Mouse (Mus musculus): ENCODE data around the gene Lrch3.
"Not testable (repeated sequence)": the region's sequence is repeated elsewhere in the genome, so short reads cannot be mapped to it uniquely, and the experiment has no call there.

Gene Lrch3

GRCm38 (mm10) chr16:32913937-32914881 is at the start of gene Lrch3:
Gene Lrch3 (plus strand): TSS chr16:32914100.
- peak; percentile 96 for DNase-seq (ENCODE audit: low spot score)

- no peak for DNase-seq (ENCODE audit: low spot score)
These were observed 48.5 kb upstream of the Lrch3 start for GRCm38 (mm10) chr16:32865401-32865800.

DNA sequence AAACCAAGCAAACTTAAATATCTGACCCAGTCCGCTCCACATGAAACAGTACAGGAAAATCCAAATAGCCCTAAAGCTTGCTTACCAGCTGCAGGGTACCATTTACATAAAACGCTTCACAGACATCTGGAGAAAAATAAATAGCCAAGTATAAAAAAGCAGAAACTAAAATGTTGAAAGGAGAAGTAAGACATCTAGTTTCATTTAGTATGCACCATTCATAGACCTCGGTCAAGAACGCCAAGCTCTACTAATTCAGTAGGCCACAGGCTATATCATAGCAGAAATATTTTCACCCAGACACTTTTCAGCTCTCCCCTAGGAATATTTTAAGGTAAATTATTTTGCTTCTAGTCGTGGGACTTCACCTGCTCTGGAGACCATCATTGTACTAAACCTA is 47.2 kb upstream of the Lrch3 start:
- DNase-seq (ENCODE audit: low spot score), result no peak

GRCm38 (mm10) chr16:32867919-32868552 is 45.9 kb upstream of the Lrch3 start:
- DNase-seq (ENCODE audit: low spot score), result peak; percentile 93

DNA sequence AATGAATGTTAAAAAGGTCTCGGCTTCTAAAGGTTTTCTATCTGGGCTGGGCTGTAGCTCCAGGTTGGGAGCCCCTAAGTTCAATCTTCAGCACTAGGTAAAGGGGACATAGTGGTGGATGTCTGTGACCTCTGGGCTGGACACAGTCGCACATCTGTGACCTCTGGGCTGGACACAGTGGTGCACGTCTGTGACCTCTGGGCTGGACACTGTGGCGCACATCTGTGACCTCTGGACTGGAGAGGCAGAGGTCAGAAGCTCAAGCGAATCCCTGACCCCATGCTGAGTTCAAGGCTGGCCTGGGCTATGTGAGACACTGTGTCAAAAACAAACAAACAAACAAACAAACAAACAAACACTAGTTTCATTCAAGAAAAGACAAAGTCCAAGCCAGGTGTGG is 43.7 kb upstream of the Lrch3 start:
- no peak for DNase-seq (ENCODE audit: low spot score)

GRCm38 (mm10) chr16:32873366-32873765 is 40.5 kb upstream of the Lrch3 start:
- DNase-seq (ENCODE audit: low spot score), result no peak

GRCm38 (mm10) chr16:32875281-32875680 is 38.6 kb upstream of the Lrch3 start:
- DNase-seq (ENCODE audit: low spot score), result not testable (repeated sequence)

DNA sequence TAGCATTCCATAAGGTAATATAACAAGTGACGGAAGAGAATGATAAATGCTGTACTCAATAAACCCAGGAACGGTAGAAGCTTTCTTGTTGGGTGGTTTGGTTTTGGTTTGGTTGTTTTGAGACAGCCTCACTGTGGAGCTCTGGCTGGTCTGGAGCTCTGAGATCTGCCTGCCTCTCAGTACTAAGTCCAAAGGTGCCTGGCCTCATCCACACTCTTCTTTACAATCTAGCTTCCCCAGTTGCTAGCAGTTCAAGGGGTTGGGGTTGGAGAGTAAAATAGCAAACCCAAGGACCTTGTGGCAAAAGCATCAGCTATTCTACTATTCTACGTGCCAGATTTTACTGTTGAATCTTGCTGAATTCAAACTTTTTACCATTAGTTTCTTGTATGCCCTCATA is 38.1 kb upstream of the Lrch3 start:
- DNase-seq (ENCODE audit: low spot score), result no peak

DNA sequence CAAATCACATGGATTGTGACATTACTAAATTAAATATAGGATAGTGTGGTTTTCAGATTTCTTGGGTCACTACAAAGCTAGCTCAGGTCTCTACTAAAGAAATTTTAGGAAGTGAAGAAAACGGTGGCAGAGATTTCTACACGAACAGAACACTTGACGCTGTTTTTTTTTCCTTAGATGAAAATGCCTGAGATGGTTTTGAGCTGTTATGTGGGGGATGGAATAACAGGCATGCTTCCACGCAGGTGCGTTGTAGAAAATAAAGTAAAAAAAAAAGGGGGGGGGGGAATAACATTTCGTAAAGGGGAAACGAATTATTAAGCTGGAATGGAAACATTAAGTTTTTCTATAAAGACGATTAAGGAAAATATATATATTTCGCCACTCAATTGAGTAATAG is 37.1 kb upstream of the Lrch3 start:
- no peak for DNase-seq (ENCODE audit: low spot score)

DNA sequence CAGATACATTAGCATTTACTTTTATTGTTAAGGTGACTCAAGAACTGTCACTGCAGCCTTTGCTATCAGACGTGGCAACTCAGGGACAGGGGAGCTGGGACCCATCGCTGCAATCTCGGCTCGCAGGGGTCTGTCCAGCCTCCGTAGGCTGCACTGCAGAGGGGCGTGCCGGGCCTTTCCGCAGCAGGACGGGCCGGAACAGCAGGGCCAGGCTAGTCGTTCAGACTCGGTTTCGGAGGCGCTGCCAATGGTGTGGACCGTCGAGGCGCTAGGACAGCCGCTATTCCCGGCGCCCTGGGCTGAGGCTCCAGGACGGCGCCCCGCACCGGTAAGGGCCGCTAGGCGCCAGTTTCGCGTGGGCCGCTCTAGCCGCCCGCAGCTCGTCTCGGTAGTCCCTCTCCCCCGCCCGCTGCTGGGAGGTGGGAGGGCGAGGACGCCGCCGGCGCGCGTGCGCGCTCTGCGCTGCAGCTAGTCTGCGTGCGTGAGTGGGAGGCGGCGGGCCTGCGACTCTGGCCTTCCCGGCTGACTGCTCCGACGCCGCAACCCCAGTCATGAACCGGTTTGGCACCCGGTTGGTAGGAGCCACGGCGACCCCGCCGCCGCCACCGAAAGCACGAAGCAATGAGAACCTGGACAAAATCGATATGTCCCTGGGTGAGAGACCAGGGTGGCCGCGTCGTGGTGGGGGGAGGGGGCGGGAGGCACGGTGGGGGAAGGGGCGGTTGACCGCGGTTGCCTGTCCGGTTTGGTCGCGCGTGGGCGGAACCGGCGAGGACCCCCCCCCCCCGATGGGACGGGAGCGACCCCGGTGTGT is 36.4 kb upstream of the Lrch3 start, which contains the start of the genes Fyttd1 and Rubcn:
TSS of gene Fyttd1 (plus strand) at position 158 of the 814 bp plus-strand sequence.
TSS of gene Rubcn (minus strand) at position 424 of the 814 bp plus-strand sequence.
- DNase-seq (ENCODE audit: low spot score), result peak; percentile 98

- DNase-seq (ENCODE audit: low spot score), result peak; percentile 56
These were observed 35.7 kb upstream of the Lrch3 start for GRCm38 (mm10) chr16:32878157-32878598.

GRCm38 (mm10) chr16:32878972-32879926 is 34.7 kb upstream of the Lrch3 start:
- peak; percentile 16 for DNase-seq (ENCODE audit: low spot score)

- no peak for DNase-seq (ENCODE audit: low spot score)
These were observed 32.4 kb upstream of the Lrch3 start for GRCm38 (mm10) chr16:32881538-32881937.

DNA sequence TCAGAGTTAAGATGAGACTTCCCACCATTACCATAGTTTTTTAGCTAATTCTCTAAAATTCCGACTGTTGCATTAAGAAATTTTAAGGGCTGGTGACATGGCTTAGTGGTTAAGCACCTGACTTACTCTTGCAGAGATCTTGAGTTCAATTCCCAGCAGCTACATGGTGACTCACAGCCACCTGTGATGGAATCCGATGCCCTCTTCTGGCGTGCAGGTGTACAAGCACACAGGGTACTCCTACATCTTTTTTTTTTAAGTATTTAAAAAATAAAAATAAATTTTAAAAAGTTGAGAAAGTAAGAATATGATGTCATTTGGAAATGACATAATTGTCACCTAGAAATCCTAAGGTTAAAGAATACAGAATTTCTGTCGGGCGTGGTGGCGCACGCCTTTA is 25.9 kb upstream of the Lrch3 start:
- DNase-seq (ENCODE audit: low spot score), result no peak

DNA sequence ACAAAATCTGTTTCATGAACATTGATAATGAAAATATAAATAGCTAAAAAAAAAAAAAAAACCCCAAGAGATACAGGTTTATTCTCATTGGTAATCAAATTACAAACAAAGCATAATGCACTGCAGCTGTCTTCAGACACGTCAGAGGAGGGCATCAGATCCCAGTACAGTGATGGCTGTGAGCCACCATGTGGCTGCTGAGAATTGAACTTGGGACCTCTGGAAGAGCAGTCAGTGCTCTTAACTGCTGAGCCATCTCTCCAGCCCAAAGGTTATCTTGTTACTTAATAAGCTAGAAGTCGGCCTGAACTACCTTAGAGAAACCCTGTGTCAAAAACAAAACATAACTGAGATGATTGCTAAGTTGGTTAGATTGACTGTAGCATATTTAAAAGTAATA is 24.0 kb upstream of the Lrch3 start:
- no peak for DNase-seq (ENCODE audit: low spot score)

DNA sequence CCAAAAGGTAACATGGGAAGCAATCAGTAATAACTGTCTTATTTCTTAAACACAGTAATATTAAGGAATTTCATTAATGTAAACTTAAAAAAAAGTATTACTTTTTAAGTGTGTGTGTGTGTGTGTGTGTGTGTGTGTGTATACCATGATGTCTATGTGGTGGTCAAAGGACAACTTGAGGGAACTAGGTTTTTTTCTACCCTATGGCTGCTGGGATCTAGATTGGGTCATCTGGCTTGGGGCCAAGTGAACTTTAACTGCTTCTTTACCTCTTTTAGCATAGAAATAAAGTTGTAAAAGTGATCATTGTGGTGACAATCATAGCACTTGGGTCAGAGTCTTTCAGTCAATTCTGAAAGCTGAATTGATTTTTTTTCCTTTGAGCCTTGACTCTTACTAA is 17.8 kb upstream of the Lrch3 start:
- DNase-seq (ENCODE audit: low spot score), result no peak

GRCm38 (mm10) chr16:32901360-32902050 is 12.4 kb upstream of the Lrch3 start:
- no peak for DNase-seq (ENCODE audit: low spot score)

DNA sequence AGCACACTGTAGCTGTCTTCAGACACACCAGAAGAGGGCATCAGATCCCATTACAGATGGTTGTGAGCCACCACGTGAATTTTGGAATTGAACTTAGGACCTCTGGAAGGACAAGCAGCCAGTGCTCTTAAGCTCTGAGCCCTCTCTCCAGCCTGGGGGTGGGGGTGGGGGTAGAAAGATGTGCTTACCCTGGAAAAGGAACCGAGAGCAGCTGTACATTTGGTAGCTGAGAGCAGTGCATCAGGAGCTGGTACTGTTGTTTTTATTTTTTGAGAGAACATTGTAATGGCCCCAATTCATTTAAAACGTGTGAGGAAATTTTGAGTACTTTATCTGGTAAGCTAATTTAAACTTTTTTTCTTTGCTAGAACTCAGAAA is 11.9 kb upstream of the Lrch3 start:
- no peak for DNase-seq (ENCODE audit: low spot score)

DNA sequence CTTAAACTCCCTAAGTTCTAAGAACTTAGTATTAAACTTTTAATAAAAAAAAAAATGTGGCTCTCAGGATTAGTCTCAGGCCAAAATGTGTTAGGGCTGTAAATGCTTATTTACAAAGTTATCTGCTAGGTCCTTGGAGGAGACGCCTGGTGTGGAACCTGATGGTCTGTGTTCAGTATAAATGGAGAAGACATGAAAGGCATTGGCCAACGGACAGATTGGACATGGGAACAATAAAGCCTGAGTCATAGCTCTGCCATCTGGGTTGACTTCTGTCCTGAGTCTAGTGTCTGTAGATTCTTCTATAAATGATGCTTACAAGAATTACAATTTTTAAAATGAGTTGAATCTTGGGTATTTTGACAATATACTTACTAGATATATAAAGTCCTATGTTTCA is 7.7 kb upstream of the Lrch3 start:
- DNase-seq (ENCODE audit: low spot score), result no peak

DNA sequence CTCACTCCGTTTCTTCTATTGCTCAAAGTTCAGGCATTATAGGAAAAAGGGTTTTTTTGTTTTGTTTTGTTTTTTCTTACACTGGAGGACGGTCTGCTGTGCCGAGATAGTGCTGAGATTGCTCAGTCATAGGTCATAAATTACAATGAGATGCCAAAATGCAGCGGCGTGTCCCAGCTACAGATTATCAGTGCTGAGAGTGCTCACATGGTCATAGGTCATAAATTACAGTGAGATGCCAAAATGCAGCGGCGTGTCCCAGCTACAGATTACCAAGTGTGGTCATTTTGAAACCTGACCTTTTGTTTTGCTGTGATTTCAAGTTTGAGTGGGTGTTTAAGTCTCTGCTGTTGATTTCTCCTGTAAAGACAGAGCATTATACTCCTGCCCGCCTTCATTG is 7.2 kb upstream of the Lrch3 start:
- DNase-seq (ENCODE audit: low spot score), result no peak

DNA sequence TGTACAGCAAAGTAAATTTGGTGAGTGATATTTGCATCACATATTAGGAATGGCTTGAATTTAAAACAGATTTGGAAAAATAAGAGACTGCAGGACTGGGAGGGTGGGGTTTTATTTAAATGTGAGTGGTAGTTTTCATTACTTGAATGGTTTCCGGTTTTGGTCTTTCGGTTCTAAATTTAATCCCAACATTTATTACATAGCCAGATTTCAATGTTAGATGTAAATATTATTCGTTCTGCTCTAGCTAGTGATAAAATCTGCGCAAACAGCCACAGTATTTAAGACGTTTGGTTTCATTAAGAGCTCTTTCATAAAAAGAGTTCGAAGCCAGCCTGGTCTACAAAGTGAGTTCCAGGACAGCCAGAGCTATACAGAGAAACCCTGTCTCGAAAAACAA is 688 bp upstream of the Lrch3 start:
- DNase-seq (ENCODE audit: low spot score), result no peak
